Mouse (Mus musculus): Measurements from ENCODE around the gene Psmb7. TPM values are rescaled to one million over a fixed set of nuclear protein-coding genes. Genes with fewer than 3 reads are reported as not detected.

The Psmb7 gene
- 229 and 240 TPM in 2 replicates for polyA plus RNA-seq (2015; fragmentation: Nextera tagmentation; extraction: Ambion mirVana)

DNA sequence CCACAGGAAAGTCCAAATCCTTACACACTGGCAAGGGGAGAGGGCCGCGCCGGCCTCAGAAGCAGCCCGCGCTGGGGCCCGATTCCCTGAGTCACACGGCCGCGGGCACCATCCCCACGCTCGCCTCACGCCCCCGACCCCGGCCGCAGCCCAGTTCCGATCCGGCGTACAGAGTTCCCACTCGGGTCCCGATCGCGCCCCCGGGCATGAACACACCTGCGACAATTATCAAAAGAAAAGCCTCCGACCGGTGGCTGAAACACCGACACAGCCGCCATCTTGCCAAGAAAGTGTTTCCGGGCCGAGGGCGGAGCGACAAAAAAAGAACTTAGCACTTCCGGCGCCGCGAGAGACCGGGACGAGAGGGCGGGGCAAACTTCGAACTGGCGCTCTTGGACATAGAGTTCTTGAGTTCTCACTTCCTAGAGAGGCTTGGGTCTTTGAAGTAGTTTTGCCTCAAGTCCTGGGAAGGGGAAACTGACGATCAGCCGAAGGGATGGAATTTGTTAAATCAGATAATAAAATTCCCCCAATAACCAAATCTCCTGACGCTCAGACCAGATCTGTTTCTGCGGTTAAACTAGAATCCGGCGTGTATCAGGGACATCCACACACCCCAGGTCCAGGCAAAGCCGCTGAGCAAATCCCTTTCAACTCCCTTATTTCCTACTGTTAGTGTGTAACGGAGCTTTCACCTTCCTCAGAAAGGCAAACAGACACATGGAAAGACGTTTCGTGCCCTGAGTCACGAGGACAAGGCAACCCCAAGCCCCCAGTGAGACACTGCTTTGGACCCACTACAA lies at the start of gene Psmb7:
Gene Psmb7, minus strand, starts transcription at position 463 of the 803 bp plus-strand sequence.
- Histone ChIP-seq H3K36me3 (peaks cover 27% of the 10 kb centered on the region), H3K4me2 (peak within 1 kb of the TSS; percentile 71), H3K4me1 (peaks cover 14% of the 10 kb centered on the region), H3K9me3 (no peaks in the 10 kb centered on the region), H3K4me3 (peak within 1 kb of the TSS; percentile 88), H3K27me3 (no peaks in the 10 kb centered on the region), H3K9ac (peak within 1 kb of the TSS; percentile 91), H3K27ac (peak within 1 kb of the TSS; percentile 73; the same call in 1 of the 2 replicates)
- ATAC-seq (ENCODE audit: insufficient number of reproducible peaks, low FRiP score, low TSS enrichment, low read depth): peak; percentile 81
- WGBS: 1% methylated on average over 52 of the region's 52 CpGs

DNA sequence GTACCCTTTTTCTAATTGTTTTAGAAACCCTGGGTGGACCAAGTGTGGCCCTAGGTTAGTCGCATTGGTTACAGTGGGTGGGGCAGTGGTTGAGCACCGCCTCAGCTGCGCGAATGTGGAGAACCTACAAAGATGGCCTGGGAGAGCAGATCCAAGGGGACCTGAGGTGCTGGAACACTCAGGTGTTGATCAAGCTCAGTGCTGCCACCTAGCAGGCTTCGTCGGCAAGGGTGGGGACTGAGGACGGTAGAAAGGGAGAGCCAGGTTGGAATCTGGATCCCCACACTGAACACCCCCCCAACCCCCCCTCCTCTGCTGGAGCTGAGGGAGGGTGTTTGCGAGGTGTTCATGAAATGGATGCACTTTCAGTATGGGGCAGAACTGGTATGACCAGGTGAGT lies 47.7 kb upstream of the Psmb7 start:
- Histone ChIP-seq H3K4me2 (no peak overlapping the region), H3K36me3 (no peaks in the 10 kb centered on the region), H3K9ac (no peak overlapping the region), H3K4me1 (peaks cover 11% of the 10 kb centered on the region), H3K27me3 (peaks cover 21% of the 10 kb centered on the region), H3K4me3 (no peak overlapping the region), H3K27ac (no peak overlapping the region), H3K9me3 (no peaks in the 10 kb centered on the region)
- 13% methylated on average over 8 of the region's 8 CpGs for WGBS
- no peak for ATAC-seq (ENCODE audit: insufficient number of reproducible peaks, low FRiP score, low TSS enrichment, low read depth)

DNA sequence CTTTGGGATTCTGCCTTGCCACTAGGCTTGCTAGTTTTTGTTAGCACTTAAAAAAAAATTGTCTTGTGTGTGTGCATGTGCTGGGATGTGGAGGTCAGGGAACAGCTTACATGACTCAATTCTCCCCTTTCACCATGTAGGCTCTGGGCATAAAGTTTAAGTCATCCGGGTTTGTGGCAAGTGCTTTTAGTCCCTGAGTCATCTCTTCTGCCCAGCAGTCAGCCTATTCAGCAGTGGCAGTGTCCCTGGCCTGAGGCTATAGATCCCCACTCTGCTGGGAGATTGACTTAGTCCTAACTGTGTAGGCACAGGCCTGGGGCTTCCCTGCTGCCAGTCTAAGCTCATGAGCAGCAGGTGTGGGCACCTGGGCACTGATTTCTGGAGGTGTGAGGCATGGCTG lies 46.0 kb upstream of the Psmb7 start:
- H3K9ac ChIP-seq: no peak overlapping the region; the same call in 1 of the 2 replicates
- H3K4me1 ChIP-seq: peaks cover 11% of the 10 kb centered on the region
- no peak for ATAC-seq (ENCODE audit: insufficient number of reproducible peaks, low FRiP score, low TSS enrichment, low read depth)
- no peak overlapping the region for H3K27ac ChIP-seq
- H3K9me3 ChIP-seq: no peaks in the 10 kb centered on the region
- no peaks in the 10 kb centered on the region for H3K36me3 ChIP-seq
- no peak overlapping the region for H3K4me2 ChIP-seq
- peaks cover 16% of the 10 kb centered on the region for H3K27me3 ChIP-seq
- 77% methylated on average over 1 of the region's 1 CpGs for WGBS
- no peak overlapping the region for H3K4me3 ChIP-seq

DNA sequence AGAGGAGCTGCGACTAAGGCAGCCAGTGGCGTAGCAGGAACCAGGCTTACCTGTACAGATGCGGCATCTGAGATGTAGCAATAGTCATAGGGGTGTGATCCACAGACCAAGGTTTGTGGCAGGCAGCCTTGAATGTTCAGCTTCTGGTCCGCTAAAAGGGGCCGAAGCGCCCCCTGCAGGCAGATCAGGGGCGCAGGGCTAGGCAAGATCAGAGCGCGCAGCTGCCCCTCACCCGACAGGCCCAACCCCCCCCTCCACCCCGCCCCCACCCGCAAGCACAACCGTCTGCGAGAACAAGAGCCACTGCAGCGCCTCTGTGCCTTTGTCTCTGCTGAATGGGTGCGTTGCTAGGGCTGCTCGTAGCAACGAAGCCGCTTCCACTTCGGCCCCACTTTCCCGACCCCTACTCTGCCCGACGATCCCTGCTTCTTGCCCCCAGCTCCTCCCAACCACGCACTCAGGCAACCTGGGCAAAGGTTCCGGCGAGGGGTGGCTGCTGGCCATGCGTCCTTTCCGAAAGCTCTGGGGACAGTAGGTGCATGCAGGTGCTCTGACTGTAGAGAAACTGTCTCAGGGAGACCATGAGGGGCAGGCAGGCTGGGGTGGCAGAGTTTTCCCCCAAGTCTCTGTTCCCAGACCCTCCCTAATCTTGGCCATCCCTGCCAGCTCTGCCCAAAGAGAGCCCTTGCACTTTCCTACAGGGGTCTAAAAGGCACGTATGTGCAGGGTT lies 45.1 kb upstream of the Psmb7 start:
- H3K4me3 ChIP-seq: peak overlapping the region; percentile 31
- peaks cover 16% of the 10 kb centered on the region for H3K27me3 ChIP-seq
- peak overlapping the region; percentile 59 for H3K4me2 ChIP-seq
- WGBS: 3% methylated on average over 29 of the region's 29 CpGs
- no peaks in the 10 kb centered on the region for H3K36me3 ChIP-seq
- no peaks in the 10 kb centered on the region for H3K9me3 ChIP-seq
- H3K9ac ChIP-seq: no peak overlapping the region
- no peak overlapping the region for H3K27ac ChIP-seq
- H3K4me1 ChIP-seq: peaks cover 11% of the 10 kb centered on the region
- no peak for ATAC-seq (ENCODE audit: insufficient number of reproducible peaks, low FRiP score, low TSS enrichment, low read depth)

DNA sequence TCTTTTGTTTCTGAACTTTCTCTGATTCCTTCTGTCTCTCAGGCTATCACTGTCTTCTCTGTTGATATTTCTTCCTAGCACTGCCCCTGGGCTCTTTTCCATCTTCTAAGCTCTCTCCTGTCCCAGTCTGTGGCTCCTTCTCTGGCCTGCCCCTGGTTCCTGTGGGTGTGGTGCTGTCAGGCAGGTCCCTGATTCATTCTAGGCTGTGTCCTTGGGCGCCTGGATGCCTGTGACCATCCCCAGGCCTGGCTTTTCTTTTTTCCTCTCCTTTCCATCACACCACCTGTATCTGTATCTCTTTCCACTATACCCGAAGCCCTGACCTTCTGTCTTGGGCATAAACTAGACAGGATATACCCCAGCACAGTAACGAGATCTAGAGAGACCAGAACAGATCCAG lies 41.9 kb upstream of the Psmb7 start:
- no peak for ATAC-seq (ENCODE audit: insufficient number of reproducible peaks, low FRiP score, low TSS enrichment, low read depth)
- no peaks in the 10 kb centered on the region for H3K36me3 ChIP-seq
- peaks cover 11% of the 10 kb centered on the region for H3K4me1 ChIP-seq
- H3K27ac ChIP-seq: no peak overlapping the region
- H3K4me2 ChIP-seq: no peak overlapping the region
- no peak overlapping the region for H3K9ac ChIP-seq
- no peaks in the 10 kb centered on the region for H3K9me3 ChIP-seq
- WGBS: 64% methylated on average over 3 of the region's 3 CpGs
- no peak overlapping the region for H3K4me3 ChIP-seq
- peaks cover 16% of the 10 kb centered on the region for H3K27me3 ChIP-seq

DNA sequence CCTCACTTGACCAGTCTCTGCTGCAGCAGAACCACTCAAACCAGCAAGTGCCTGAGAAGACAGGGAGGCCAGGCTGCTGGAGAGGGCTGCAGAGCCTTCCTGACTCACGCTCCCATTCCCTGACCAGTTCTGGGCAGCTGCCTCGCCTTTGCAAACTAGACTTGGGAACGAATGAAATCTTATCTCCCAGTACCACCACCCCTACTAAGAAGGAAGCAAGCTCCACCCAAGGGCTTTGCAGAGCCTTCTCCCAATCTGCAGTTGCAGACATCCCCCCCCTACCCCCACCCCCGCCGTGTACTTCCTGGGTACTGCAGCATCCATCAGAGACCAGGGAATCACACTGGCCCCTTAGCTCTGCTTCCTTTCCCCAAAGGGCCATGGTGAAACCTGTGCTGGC lies 39.2 kb upstream of the Psmb7 start:
- Histone ChIP-seq H3K4me3 (no peak overlapping the region), H3K27ac (no peak overlapping the region), H3K4me2 (no peak overlapping the region), H3K27me3 (peaks cover 4% of the 10 kb centered on the region; the same call in 1 of the 2 replicates), H3K9ac (no peak overlapping the region), H3K9me3 (no peaks in the 10 kb centered on the region), H3K36me3 (no peaks in the 10 kb centered on the region), H3K4me1 (no peaks in the 10 kb centered on the region)
- WGBS: 72% methylated on average over 5 of the region's 5 CpGs
- no peak for ATAC-seq (ENCODE audit: insufficient number of reproducible peaks, low FRiP score, low TSS enrichment, low read depth)

DNA sequence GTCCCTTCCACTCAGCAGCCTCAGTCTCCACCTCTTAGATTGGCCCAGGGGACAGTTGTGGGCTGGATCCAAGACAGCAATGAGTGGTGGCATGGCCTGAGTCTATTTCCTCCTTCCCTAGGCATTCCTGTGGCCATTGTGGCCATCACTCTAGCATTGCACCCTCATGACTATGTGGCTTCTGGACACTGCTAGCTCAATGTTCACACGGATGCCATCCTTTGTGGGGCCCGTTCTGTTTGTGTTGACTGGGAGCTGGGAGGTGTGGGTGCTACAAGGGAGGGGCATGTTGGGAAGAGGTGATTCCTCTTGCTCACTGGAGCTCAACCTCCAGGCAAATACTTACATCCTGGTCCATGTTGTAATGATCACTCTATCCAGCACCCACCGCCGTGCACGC lies 38.3 kb upstream of the Psmb7 start:
- Histone ChIP-seq H3K9me3 (no peaks in the 10 kb centered on the region), H3K4me2 (no peak overlapping the region), H3K4me1 (no peaks in the 10 kb centered on the region), H3K27me3 (no peaks in the 10 kb centered on the region; the same call in 1 of the 2 replicates), H3K4me3 (no peak overlapping the region), H3K9ac (no peak overlapping the region), H3K27ac (no peak overlapping the region), H3K36me3 (no peaks in the 10 kb centered on the region)
- no peak for ATAC-seq (ENCODE audit: insufficient number of reproducible peaks, low FRiP score, low TSS enrichment, low read depth)
- WGBS: 82% methylated on average over 5 of the region's 5 CpGs

DNA sequence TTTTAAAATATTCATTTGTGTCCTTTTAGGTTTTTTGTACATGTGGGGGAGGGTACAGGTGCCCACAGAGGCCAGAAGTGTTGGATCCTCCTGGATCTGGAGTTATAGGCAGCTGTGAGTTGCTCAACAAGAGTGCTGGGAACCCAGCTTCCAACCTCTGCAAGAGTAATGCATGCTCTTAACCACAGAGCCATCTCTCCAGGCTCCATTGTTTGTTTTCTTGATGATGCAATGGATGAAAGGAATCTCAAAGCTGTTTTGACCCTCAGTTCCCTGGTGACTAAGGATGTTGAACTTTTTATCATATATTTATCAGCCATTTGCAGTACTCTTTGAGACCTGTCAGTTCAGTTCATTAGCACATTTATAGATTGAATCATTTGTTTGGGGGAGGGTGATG lies 35.1 kb upstream of the Psmb7 start:
- Histone ChIP-seq H3K9ac (no peak overlapping the region), H3K4me3 (no peak overlapping the region)
- ATAC-seq (ENCODE audit: insufficient number of reproducible peaks, low FRiP score, low TSS enrichment, low read depth): no peak

DNA sequence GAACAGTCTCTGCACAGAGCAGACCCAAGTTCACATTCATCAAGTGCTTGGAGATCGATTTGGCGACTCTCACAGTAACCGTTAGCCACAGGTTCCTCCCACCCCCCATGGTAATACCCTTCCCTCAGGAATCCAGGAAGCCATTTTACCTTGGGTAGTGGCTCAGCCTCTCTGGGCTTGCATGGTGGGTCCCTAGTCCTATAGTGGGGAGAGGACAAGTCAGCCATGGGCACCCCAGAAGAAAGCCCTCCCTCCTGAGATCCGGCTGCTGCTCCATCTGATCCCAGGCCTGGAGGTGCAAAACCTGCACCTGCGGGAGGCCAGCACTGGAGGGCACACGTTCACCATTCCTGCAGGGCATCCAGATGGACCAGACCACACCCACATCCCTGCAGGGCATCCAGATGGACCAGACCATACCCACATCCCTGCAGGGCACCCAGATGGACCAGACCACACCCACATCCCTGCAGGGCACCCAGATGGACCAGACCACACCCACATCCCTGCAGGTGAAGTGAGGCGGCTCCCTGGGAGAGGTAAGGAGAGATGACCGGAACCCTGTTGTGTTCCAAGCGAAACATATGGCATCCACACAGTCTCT lies 31.6 kb upstream of the Psmb7 start:
- Histone ChIP-seq H3K9ac (no peak overlapping the region), H3K4me1 (no peaks in the 10 kb centered on the region), H3K27ac (no peak overlapping the region), H3K36me3 (no peaks in the 10 kb centered on the region), H3K4me2 (no peak overlapping the region), H3K27me3 (peaks cover 21% of the 10 kb centered on the region; the same call in 1 of the 2 replicates), H3K4me3 (no peak overlapping the region), H3K9me3 (no peaks in the 10 kb centered on the region)
- no peak for ATAC-seq (ENCODE audit: insufficient number of reproducible peaks, low FRiP score, low TSS enrichment, low read depth)
- WGBS: 54% methylated on average over 9 of the region's 9 CpGs

More for the DNA sequence above, 35.1 kb upstream of the Psmb7 start:
- H3K27ac ChIP-seq: no peak overlapping the region
- H3K27me3 ChIP-seq: no peaks in the 10 kb centered on the region; the same call in 1 of the 2 replicates
- H3K36me3 ChIP-seq: no peaks in the 10 kb centered on the region
- no peaks in the 10 kb centered on the region for H3K4me1 ChIP-seq
- H3K9me3 ChIP-seq: no peaks in the 10 kb centered on the region
- no peak overlapping the region for H3K4me2 ChIP-seq

DNA sequence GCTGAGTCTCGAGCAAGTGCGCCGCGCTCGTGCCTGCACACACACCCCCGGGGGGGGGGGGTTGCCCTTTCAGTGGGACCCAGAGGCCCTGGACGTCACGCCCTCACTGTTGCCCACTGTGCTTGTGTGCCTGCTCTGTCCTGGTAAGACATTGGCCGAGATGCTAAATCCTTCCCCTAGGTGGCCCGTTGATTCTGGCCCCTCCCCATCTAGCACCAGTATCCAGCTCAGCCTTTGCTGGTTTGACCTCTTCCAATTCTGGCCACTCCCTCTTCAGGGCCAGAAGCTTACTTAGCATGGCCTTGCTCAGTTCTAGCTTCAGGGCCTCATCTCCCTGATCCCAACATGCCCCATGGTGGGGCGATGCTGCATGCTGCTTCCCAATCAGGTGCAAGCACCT lies 28.6 kb upstream of the Psmb7 start:
- WGBS: 59% methylated on average over 11 of the region's 11 CpGs
- H3K36me3 ChIP-seq: no peaks in the 10 kb centered on the region
- ATAC-seq (ENCODE audit: insufficient number of reproducible peaks, low FRiP score, low TSS enrichment, low read depth): no peak
- no peak overlapping the region for H3K9ac ChIP-seq
- no peak overlapping the region for H3K4me2 ChIP-seq
- H3K27ac ChIP-seq: no peak overlapping the region
- peaks cover 26% of the 10 kb centered on the region; the same call in 1 of the 2 replicates for H3K27me3 ChIP-seq
- no peaks in the 10 kb centered on the region for H3K9me3 ChIP-seq
- H3K4me3 ChIP-seq: no peak overlapping the region
- peaks cover 7% of the 10 kb centered on the region for H3K4me1 ChIP-seq

DNA sequence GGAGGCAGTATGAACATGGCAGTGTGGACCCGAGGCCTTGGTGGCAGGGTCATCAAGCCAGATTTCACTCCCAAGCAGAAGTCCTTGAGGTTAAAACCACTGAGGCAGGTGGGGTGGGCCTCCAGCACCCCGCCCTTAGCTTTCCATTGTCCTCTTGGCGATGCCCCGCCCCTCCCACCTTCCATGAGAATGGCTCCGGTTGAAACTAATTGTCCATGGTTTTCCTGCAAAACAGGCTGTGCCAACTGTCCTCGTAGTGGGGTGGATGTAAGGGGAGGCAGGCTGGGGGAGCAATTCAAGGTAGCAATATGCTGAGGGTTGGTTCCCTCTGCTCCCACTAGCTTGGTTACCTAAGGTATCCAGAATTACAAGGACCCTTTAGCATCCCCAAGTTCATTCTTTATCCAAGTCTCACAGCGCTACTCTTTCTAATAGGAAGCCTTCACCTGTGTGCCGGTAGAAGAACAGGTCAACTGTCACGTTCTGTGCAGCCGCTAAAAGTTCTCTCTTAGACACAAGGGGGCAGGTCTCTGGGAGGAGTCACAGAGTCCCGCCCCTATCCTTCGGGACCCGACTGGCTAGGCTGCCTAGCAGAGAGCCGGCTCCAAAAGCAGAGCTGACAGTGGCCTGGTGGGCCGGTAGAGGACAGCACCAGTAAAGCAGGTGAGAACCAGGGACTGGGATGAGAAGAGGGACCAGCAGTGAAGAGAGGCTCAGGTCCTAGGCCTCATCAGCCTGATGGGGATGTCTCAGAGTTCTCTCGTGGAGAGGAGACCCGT lies 25.1 kb upstream of the Psmb7 start:
- Histone ChIP-seq H3K4me2 (peak overlapping the region; percentile 24), H3K27me3 (peaks cover 26% of the 10 kb centered on the region; the same call in 1 of the 2 replicates), H3K27ac (no peak overlapping the region), H3K36me3 (no peaks in the 10 kb centered on the region), H3K4me1 (peaks cover 7% of the 10 kb centered on the region), H3K9ac (no peak overlapping the region; the same call in 1 of the 2 replicates), H3K4me3 (no peak overlapping the region), H3K9me3 (no peaks in the 10 kb centered on the region)
- ATAC-seq (ENCODE audit: insufficient number of reproducible peaks, low FRiP score, low TSS enrichment, low read depth): peak; percentile 45; the same call in 1 of the 2 replicates
- 14% methylated on average over 17 of the region's 17 CpGs for WGBS
